Mouse (Mus musculus): ENCODE measurements around the gene Hcar2.

GRCm38 (mm10) chr5:123851398-123851797 is 13.9 kb downstream of the Hcar2 start:
- TF ChIP-seq GATA1 (IDR thresholded peaks at IDR 0.05; ENCODE audit: low read length) (no peak), TAL1 (IDR thresholded peaks at IDR 0.05; ENCODE audit: low read length) (no peak)

Data from erythroblast, embryonic 14.5 days (primary cell).